Mouse (Mus musculus) kidney, adult 2 months (tissue): ENCODE data around the gene Casp4.

ENCODE experiments used
- CTCF ChIP-seq: fragments of 200-500 bp; conservative IDR thresholded peaks from 2 replicates; pipeline ENCODE4 v1.5.1; 2011; ENCODE audit warnings: low read depth, mild to moderate bottlenecking, control low read depth, low read length, moderate library complexity, mixed read lengths; ENCODE audit not compliant: insufficient read depth, insufficient read length
- POLR2A ChIP-seq: fragments of 200-500 bp; IDR thresholded peaks from one replicate; pipeline ENCODE4 v1.6.1; 2011; ENCODE audit warnings: low read depth, low read length, control low read depth

DNA sequence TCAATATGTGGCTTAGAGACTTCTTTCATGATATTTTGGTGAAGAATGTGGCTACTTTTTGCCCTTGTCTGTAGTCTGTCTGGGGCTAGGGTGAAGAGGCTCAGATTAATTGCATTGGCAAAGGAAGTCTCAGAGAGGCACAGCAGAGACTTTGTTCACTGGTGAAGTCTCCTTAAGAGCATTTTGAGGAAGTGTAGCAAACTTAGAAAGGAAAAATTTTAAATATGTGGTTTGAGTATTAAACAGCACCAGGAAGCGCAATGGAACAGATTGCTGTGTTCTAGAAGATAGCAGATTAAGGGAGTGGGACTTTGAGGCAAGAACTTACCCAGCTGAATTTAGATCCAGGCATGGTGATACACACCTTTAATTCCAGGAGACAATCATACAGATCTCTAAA is 24.8 kb downstream of the Casp4 start:
- TF ChIP-seq POLR2A (no peak), CTCF (no peak)
